ENCODE assay signal across 12 mouse cellular contexts in genomic region chr8:60868236-60868965, GRCm38 (mm10).
"Had no signal": no experiment of that assay in that cellular context is flagged by ENCODE, and none has a peak within 500 bp of the region (broad histone marks: within the 10 kb centered on the region; RNA-seq: fewer than 3 reads in every experiment).

No protein-coding gene starts in this region.

- H3K27me3 ChIP-seq: limb, embryonic 12.5 days; liver, embryonic 13.5 days; midbrain, embryonic 15.5 days; neural tube, embryonic 12.5 days had no signal

- DNase-seq: kidney, adult 11 months; kidney, adult 9 months; kidney, postnatal 36 days; liver; liver, embryonic 13.5 days; liver, postnatal 0 days; thymus, postnatal 36 days had no signal

- ATAC-seq: liver, postnatal 0 days; midbrain, embryonic 15.5 days had no signal

- H3K4me1 ChIP-seq: limb, embryonic 12.5 days; liver, embryonic 13.5 days; midbrain, embryonic 15.5 days; neural tube, embryonic 12.5 days had no signal

- H3K27ac ChIP-seq: kidney, postnatal 0 days; limb, embryonic 12.5 days; liver, embryonic 13.5 days; midbrain, embryonic 15.5 days; neural tube, embryonic 12.5 days had no signal

- H3K4me3 ChIP-seq: limb, embryonic 12.5 days; liver, embryonic 13.5 days; midbrain, embryonic 15.5 days; neural tube, embryonic 12.5 days had no signal

- H3K9ac ChIP-seq: limb, embryonic 12.5 days; liver, embryonic 13.5 days; liver, postnatal 0 days; midbrain, embryonic 15.5 days; neural tube, embryonic 12.5 days had no signal

- H3K36me3 ChIP-seq: limb, embryonic 12.5 days; liver, embryonic 13.5 days; midbrain, embryonic 15.5 days; neural tube, embryonic 12.5 days had no signal

- H3K9me3 ChIP-seq: limb, embryonic 12.5 days; liver, embryonic 13.5 days; midbrain, embryonic 15.5 days; neural tube, embryonic 12.5 days had no signal

- H3K4me2 ChIP-seq: limb, embryonic 12.5 days; liver, embryonic 13.5 days; midbrain, embryonic 11.5 days; midbrain, embryonic 15.5 days; neural tube, embryonic 12.5 days had no signal
